Mouse (Mus musculus) testis, adult 2 months (tissue): ENCODE measurements around the gene Dnaic2. TPM values are rescaled to one million over a fixed set of nuclear protein-coding genes. Genes with fewer than 3 reads are reported as not detected.

Source experiments
- H3K27ac ChIP-seq: fragments of 200-500 bp; 2 replicates; pipeline ENCODE4 v1.5.1; 2012; ENCODE audit warnings: low read depth, low read length; ENCODE audit not compliant: control insufficient read depth, insufficient read depth
- H3K27me3 ChIP-seq: fragments of 200-500 bp; 2 replicates; pipeline ENCODE4 v1.6.1; 2012; ENCODE audit warnings: mild to moderate bottlenecking, low read length, moderate library complexity; ENCODE audit not compliant: control insufficient read depth, insufficient read depth
- H3K36me3 ChIP-seq: fragments of 200-500 bp; 2 replicates; pipeline ENCODE4 v1.6.1; 2012; ENCODE audit warnings: mild to moderate bottlenecking, low read length; ENCODE audit not compliant: control insufficient read depth, insufficient read depth
- H3K4me1 ChIP-seq: fragments of 200-500 bp; 2 replicates; pipeline ENCODE4 v1.6.1; 2012; ENCODE audit warnings: low read length; ENCODE audit not compliant: control insufficient read depth, insufficient read depth
- H3K4me3 ChIP-seq: fragments of 200-500 bp; 2 replicates; pipeline ENCODE4 v1.5.1; 2012; ENCODE audit warnings: low read depth, mild to moderate bottlenecking, low read length, moderate library complexity, mixed read lengths; ENCODE audit not compliant: control insufficient read depth
- CTCF ChIP-seq: fragments of 200-500 bp; IDR thresholded peaks from 2 replicates; pipeline ENCODE4 v1.5.1; 2012; ENCODE audit warnings: low read depth, mild to moderate bottlenecking, inconsistent platforms, low read length, moderate library complexity; ENCODE audit not compliant: control insufficient read depth, insufficient read depth, insufficient replicate concordance
- POLR2A ChIP-seq: fragments of 200-500 bp; IDR thresholded peaks from 2 replicates; pipeline ENCODE4 v1.6.1; 2012; ENCODE audit warnings: low read depth, mild to moderate bottlenecking, inconsistent platforms, low read length, moderate library complexity; ENCODE audit not compliant: control insufficient read depth
- polyA plus RNA-seq: library from polyadenylated mRNA; depleted of rRNA; stranded (reverse); fragments of >200 nt; gene quantifications from 2 replicates; pipeline ENCODE4 v1.2.3, GENCODE M21; 2012

Dnaic2 gene
- polyA plus RNA-seq, 1 experiment: 57.5 TPM

DNA sequence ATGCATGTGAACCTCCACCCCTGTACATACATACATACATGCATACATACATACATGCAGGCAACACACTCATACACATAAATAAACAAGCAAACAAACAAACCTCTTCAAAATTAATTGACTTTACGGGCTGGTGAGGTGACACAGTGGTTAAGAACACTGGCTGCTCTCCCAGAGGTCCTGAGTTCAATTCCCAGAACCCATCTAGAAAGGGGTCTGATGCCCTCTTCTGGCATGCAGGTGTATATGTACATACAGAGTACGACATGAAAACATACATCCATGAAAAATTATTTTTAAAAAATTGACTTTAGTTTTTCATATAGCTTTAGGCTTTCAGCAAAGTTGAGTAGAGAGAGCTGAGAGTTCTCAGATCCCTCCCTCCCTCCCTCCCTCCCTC is 8.9 kb downstream of the Dnaic2 start:
- H3K27ac ChIP-seq: no peak overlapping the region
- peaks cover 5% of the 10 kb centered on the region for H3K4me1 ChIP-seq
- H3K36me3 ChIP-seq: no peaks in the 10 kb centered on the region; the same call in 1 of the 2 replicates
- TF ChIP-seq POLR2A (no peak), CTCF (no peak)
- H3K27me3 ChIP-seq: no peaks in the 10 kb centered on the region
- no peak overlapping the region for H3K4me3 ChIP-seq

DNA sequence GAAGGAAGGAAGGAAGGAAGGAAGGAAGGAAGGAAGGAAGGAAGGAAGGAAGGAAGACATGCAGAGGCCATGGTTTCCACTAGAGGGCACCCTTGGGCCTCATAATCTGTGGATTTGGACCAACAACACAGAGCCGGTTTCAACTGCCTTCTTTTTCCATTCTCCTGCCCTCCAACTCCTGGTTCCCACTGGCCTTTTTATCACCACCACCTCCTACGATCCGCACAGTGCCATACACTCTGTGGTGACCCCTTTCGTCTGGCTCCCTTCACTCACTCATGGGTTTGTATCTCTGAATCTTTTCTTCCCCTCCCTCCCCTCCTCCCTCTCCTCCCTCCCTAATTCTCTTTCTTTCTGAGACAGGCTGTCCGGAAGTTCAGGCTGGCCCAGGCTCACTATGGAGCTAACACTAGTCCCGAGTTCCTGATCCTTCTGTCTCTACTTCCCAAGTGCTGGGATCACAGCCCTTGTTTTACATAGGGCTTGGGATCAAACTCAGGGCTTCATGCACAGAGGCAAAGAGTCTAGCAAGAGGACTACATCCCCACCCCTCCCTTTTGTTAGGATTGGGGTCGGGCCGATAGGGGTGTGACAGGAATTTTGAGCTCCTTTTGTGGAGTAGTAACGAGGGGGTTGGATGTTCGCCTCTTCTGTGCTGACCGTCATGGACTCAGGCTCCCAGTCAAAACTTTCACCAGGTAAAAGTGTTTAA is 9.9 kb downstream of the Dnaic2 start:
- Histone ChIP-seq H3K4me3 (no peak overlapping the region), H3K4me1 (peaks cover 5% of the 10 kb centered on the region), H3K27me3 (no peaks in the 10 kb centered on the region), H3K36me3 (no peaks in the 10 kb centered on the region; the same call in 1 of the 2 replicates), H3K27ac (no peak overlapping the region)
- TF ChIP-seq POLR2A (no peak), CTCF (peak; percentile 50; the same call in 1 of the 2 replicates)

- no peak overlapping the region for H3K27ac ChIP-seq
- no peak overlapping the region for H3K4me3 ChIP-seq
- H3K4me1 ChIP-seq: peaks cover 4% of the 10 kb centered on the region; the same call in 1 of the 2 replicates
- no peaks in the 10 kb centered on the region for H3K36me3 ChIP-seq
- no peak for TF ChIP-seq CTCF
- TF ChIP-seq POLR2A: no peak
- H3K27me3 ChIP-seq: no peaks in the 10 kb centered on the region
These were observed 13.4 kb downstream of the Dnaic2 start for GRCm38 (mm10) chr11:114740598-114740997.

DNA sequence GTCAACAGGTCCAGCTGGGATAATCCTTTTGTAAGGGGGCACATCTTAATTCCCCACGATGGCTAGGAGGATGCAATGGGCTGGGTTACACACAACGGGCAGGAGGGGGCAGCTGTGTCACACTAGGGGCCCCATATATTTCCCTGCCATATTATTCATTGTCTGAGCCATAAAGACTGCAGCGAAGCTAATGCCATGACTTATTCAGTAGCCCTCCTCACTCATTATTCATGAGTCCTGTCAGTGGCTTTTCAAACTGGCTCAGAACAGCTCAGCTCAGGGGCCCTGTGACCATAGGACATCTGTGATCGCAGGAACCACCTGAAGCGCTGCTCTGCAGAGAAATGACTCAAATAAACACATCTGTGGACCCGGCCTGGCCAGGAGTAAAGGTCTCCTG is 14.2 kb downstream of the Dnaic2 start:
- Histone ChIP-seq H3K4me1 (peaks cover 4% of the 10 kb centered on the region; the same call in 1 of the 2 replicates), H3K27ac (no peak overlapping the region), H3K36me3 (no peaks in the 10 kb centered on the region), H3K4me3 (no peak overlapping the region), H3K27me3 (no peaks in the 10 kb centered on the region)
- TF ChIP-seq POLR2A (no peak), CTCF (no peak)

- Histone ChIP-seq H3K4me1 (peaks cover 4% of the 10 kb centered on the region; the same call in 1 of the 2 replicates), H3K36me3 (no peaks in the 10 kb centered on the region), H3K27me3 (no peaks in the 10 kb centered on the region), H3K4me3 (no peak overlapping the region; the same call in 1 of the 2 replicates), H3K27ac (no peak overlapping the region)
- TF ChIP-seq POLR2A (no peak), CTCF (peak; percentile 99)
These were observed 17.9 kb downstream of the Dnaic2 start for GRCm38 (mm10) chr11:114745134-114745533.

GRCm38 (mm10) chr11:114747564-114748138 is 20.4 kb downstream of the Dnaic2 start:
- Histone ChIP-seq H3K36me3 (no peaks in the 10 kb centered on the region), H3K27ac (no peak overlapping the region), H3K4me3 (no peak overlapping the region), H3K27me3 (no peaks in the 10 kb centered on the region), H3K4me1 (peaks cover 4% of the 10 kb centered on the region; the same call in 1 of the 2 replicates)
- TF ChIP-seq CTCF (no peak), POLR2A (no peak)
